Comparison of ENCODE assay signal across 18 mouse cellular contexts in the genomic region with DNA sequence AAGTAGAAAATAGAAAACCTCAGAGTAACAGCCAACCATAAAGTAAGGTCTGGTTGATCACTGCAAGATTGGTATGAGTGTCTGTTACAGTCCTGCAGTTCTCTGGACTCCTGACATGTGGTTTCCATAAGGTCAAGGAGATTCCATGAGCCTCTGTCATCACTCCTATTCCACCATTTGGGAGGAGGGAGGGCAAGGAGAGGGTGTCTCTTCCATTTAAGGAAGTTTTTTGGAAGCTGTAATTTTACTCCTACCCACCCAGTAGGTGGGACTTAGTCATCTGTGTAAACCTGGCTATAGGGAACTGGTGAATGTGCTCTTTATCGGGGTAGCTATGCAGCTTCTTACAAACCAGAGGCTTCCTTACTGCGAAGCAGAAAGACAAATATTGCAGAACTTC.
A peak's percentile ranks its signal among the peaks of the same experiment; 100 is the strongest.
DNase-seq lines count a peak whose midpoint lies in the region; ATAC-seq and TF ChIP-seq lines count a peak whose summit lies in the region.
"Had no signal": no experiment of that assay in that cellular context is flagged by ENCODE, and none has a peak within 500 bp of the region (broad histone marks: within the 10 kb centered on the region; RNA-seq: fewer than 3 reads in every experiment).

No protein-coding gene starts in this region.

- H3K4me2 ChIP-seq in heart, embryonic 13.5 days = no peak overlapping the region
- no peak overlapping the region for H3K4me2 ChIP-seq in limb, embryonic 12.5 days
- H3K4me2 ChIP-seq: embryonic facial prominence, embryonic 15.5 days; heart, embryonic 15.5 days; midbrain, embryonic 13.5 days; neural tube, embryonic 13.5 days had no signal

- H3K36me3 ChIP-seq in heart, embryonic 13.5 days = no peaks in the 10 kb centered on the region
- H3K36me3 ChIP-seq in C2C12 (ENCODE audit: control insufficient read depth, insufficient read depth) = no peaks in the 10 kb centered on the region
- no peaks in the 10 kb centered on the region for H3K36me3 ChIP-seq in limb, embryonic 12.5 days
- H3K36me3 ChIP-seq in thymus, adult 2 months (ENCODE audit: control insufficient read depth, insufficient read depth, low read length) = no peaks in the 10 kb centered on the region
- H3K36me3 ChIP-seq: embryonic facial prominence, embryonic 15.5 days; heart, embryonic 15.5 days; midbrain, embryonic 13.5 days; neural tube, embryonic 13.5 days had no signal

- 42% methylated on average over 2 of the region's 2 CpGs for WGBS in heart, embryonic 13.5 days
- 50% methylated on average over 2 of the region's 2 CpGs for WGBS in limb, embryonic 12.5 days
- 95% methylated on average over 2 of the region's 2 CpGs for WGBS in thymus, adult 2 months

- no peak for DNase-seq in heart, adult 11 months
- peak; percentile 76 for DNase-seq in embryo, embryonic 10.5 days (ENCODE audit: low spot score)
- DNase-seq in thymus, adult 2 months = no peak
- no peak for DNase-seq in left cerebral cortex, adult 8-10 months (ENCODE audit: low spot score in 2 of 2)
- DNase-seq in retina, postnatal 1 day = no peak
- DNase-seq: adrenal gland, adult 2 months; cerebellum, postnatal 10 days; kidney, adult 11 months; kidney, postnatal 36 days had no signal

- TF ChIP-seq POLR2A in thymus, adult 2 months (IDR thresholded peaks at IDR 0.05; ENCODE audit: control insufficient read depth, extremely low read depth, insufficient read depth, low read length, poor library complexity) = no peak

- TF ChIP-seq CTCF in C2C12 (IDR thresholded peaks at IDR 0.05; ENCODE audit: control insufficient read depth, insufficient read depth, insufficient read length) = no peak
- no peak for TF ChIP-seq CTCF in thymus, adult 2 months (IDR thresholded peaks at IDR 0.05; ENCODE audit: borderline replicate concordance, control insufficient read depth, extremely low read depth, insufficient read depth, low read length, poor library complexity)

- no peak overlapping the region for H3K9ac ChIP-seq in heart, embryonic 13.5 days
- H3K9ac ChIP-seq in limb, embryonic 12.5 days (replicated peaks) = no peak overlapping the region
- H3K9ac ChIP-seq: embryonic facial prominence, embryonic 15.5 days; heart, embryonic 15.5 days; midbrain, embryonic 13.5 days; neural tube, embryonic 13.5 days had no signal

- peaks cover 46% of the 10 kb centered on the region for H3K4me1 ChIP-seq in heart, embryonic 13.5 days
- peaks cover 17% of the 10 kb centered on the region for H3K4me1 ChIP-seq in limb, embryonic 12.5 days (replicated peaks)
- no peaks in the 10 kb centered on the region for H3K4me1 ChIP-seq in thymus, adult 2 months (replicated peaks; ENCODE audit: control insufficient read depth, insufficient read depth, low read length)
- H3K4me1 ChIP-seq: midbrain, embryonic 13.5 days; neural tube, embryonic 13.5 days had no signal

- H3K27me3 ChIP-seq in heart, embryonic 13.5 days (replicated peaks) = no peaks in the 10 kb centered on the region
- no peaks in the 10 kb centered on the region for H3K27me3 ChIP-seq in C2C12 (ENCODE audit: control insufficient read depth, insufficient read depth, insufficient read length)
- no peaks in the 10 kb centered on the region for H3K27me3 ChIP-seq in limb, embryonic 12.5 days
- no peaks in the 10 kb centered on the region for H3K27me3 ChIP-seq in thymus, adult 2 months (ENCODE audit: control insufficient read depth, insufficient read depth, low read length)
- H3K27me3 ChIP-seq: embryonic facial prominence, embryonic 15.5 days; heart, embryonic 15.5 days; midbrain, embryonic 13.5 days; neural tube, embryonic 13.5 days had no signal

- no peaks in the 10 kb centered on the region for H3K79me3 ChIP-seq in C2C12 (ENCODE audit: low read depth)

- H3K79me2 ChIP-seq in C2C12 (ENCODE audit: control insufficient read depth, insufficient read depth) = no peaks in the 10 kb centered on the region

- no peak overlapping the region for H3ac ChIP-seq in C2C12 (ENCODE audit: control insufficient read depth, insufficient read length, low read depth)

- ATAC-seq in heart, embryonic 13.5 days (ENCODE audit: extremely low read depth, insufficient number of reproducible peaks, low FRiP score, low TSS enrichment) = peak; percentile 40; the same call in 1 of the 2 replicates
- ATAC-seq in limb, embryonic 12.5 days (ENCODE audit: insufficient number of reproducible peaks, insufficient read depth, low FRiP score, low TSS enrichment, low read depth) = peak; percentile 48; the same call in 1 of the 2 replicates
- ATAC-seq: CD4-positive, CD25-positive, alpha-beta regulatory T cell, adult 4 months; lung, postnatal 0 days; midbrain, embryonic 13.5 days had no signal

- H3K27ac ChIP-seq in heart, embryonic 13.5 days (replicated peaks) = peak overlapping the region; percentile 42; the same call in 1 of the 2 replicates
- peak overlapping the region; percentile 45; the same call in 1 of the 2 replicates for H3K27ac ChIP-seq in limb, embryonic 12.5 days
- H3K27ac ChIP-seq in thymus, adult 2 months (ENCODE audit: control insufficient read depth, insufficient read depth, low read length) = no peak overlapping the region
- H3K27ac ChIP-seq: embryonic facial prominence, embryonic 15.5 days; heart, embryonic 15.5 days; midbrain, embryonic 13.5 days; neural tube, embryonic 13.5 days had no signal

- no peaks in the 10 kb centered on the region for H3K9me3 ChIP-seq in heart, embryonic 13.5 days
- H3K9me3 ChIP-seq in limb, embryonic 12.5 days = no peaks in the 10 kb centered on the region
- H3K9me3 ChIP-seq: embryonic facial prominence, embryonic 15.5 days; heart, embryonic 15.5 days; midbrain, embryonic 13.5 days; neural tube, embryonic 13.5 days had no signal

- no peak overlapping the region for H3K4me3 ChIP-seq in heart, embryonic 13.5 days
- H3K4me3 ChIP-seq in C2C12 (ENCODE audit: insufficient read depth, poor library complexity, severe bottlenecking) = no peak overlapping the region
- H3K4me3 ChIP-seq in limb, embryonic 12.5 days (replicated peaks) = no peak overlapping the region
- no peak overlapping the region for H3K4me3 ChIP-seq in thymus, adult 2 months (ENCODE audit: control insufficient read depth, insufficient read depth, low read length)
- H3K4me3 ChIP-seq: embryonic facial prominence, embryonic 15.5 days; heart, embryonic 15.5 days; midbrain, embryonic 13.5 days; neural tube, embryonic 13.5 days had no signal

TF ChIP-seq in C2C12, 6 proteins besides CTCF, POLR2A, EP300 and RAD21:
- TF ChIP-seq FOSL1 (IDR thresholded peaks at IDR 0.05; ENCODE audit: insufficient read depth, low read length, poor library complexity, severe bottlenecking) = no peak
- TF ChIP-seq MYOD1 (IDR thresholded peaks at IDR 0.05; ENCODE audit: control insufficient read depth, insufficient read length, low read depth) = peak; percentile 41
- peak; percentile 78 for TF ChIP-seq MAX (IDR thresholded peaks at IDR 0.05)
- TF ChIP-seq USF1 (IDR thresholded peaks at IDR 0.05; ENCODE audit: low read depth) = peak; percentile 1
- TF ChIP-seq MYOG (IDR thresholded peaks at IDR 0.05; ENCODE audit: control insufficient read depth, extremely low read depth, insufficient read length) = no peak
- TF ChIP-seq CEBPB (IDR thresholded peaks at IDR 0.05; ENCODE audit: low read depth) = no peak
